26 mouse cellular contexts compared by ENCODE assay signal in the genomic region with DNA sequence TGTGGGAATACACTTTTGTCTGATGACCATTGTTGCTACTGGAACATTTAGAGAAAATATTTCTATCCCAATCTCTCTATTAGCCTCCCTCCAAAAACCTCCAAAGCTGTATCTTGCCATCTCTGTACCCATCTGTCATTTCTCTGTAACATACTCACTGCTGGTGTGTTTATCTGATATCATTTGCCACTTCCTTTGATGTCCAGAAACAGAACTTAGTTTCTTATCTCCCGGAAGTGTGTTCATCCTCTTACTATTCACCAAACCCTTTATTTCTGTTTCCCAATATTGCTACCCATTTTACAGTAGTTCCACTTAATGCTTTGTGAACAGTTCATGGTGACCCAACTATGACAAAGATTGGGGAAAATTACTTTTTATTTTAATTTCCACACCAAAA. TPM values are rescaled to one million over a fixed set of nuclear protein-coding genes. Genes with fewer than 3 reads are reported as not detected.
DNase-seq lines count a peak whose midpoint lies in the region; ATAC-seq and TF ChIP-seq lines count a peak whose summit lies in the region.
"Had no signal": no experiment of that assay in that cellular context is flagged by ENCODE, and none has a peak within 500 bp of the region (broad histone marks: within the 10 kb centered on the region; RNA-seq: fewer than 3 reads in every experiment).

No protein-coding gene starts in this region.

- H3K9me3 ChIP-seq in G1E (replicated peaks): no peaks in the 10 kb centered on the region
- H3K9me3 ChIP-seq: embryonic facial prominence, embryonic 10.5 days; forebrain, embryonic 10.5 days; hindbrain, embryonic 15.5 days; limb, embryonic 13.5 days had no signal

- peak; percentile 92 for ATAC-seq in G1E (ENCODE audit: extremely low read depth, insufficient number of reproducible peaks, low FRiP score, poor library complexity, severe bottlenecking)
- ATAC-seq in hematopoietic stem cell, adult 5-6 weeks (replicated peaks in 1 of 2; ENCODE audit: insufficient read depth in 1 of 2, low FRiP score in 2 of 2, low TSS enrichment in 1 of 2, low read depth in 1 of 2, poor library complexity in 2 of 2, severe bottlenecking in 2 of 2): peak; percentile 47 to 59; a peak in 3 of 4 replicates
- ATAC-seq: forebrain, postnatal 0 days; intestine, embryonic 16.5 days had no signal

- peaks cover 24% of the 10 kb centered on the region for H3K36me3 ChIP-seq in G1E (replicated peaks)
- H3K36me3 ChIP-seq: embryonic facial prominence, embryonic 10.5 days; forebrain, embryonic 10.5 days; hindbrain, embryonic 15.5 days; limb, embryonic 13.5 days had no signal

- no peak overlapping the region for H3K4me3 ChIP-seq in G1E (ENCODE audit: low read depth, low read length)
- H3K4me3 ChIP-seq: embryonic facial prominence, embryonic 10.5 days; forebrain, embryonic 10.5 days; hindbrain, embryonic 15.5 days; limb, embryonic 13.5 days had no signal

- TF ChIP-seq CTCF in G1E (IDR thresholded peaks at IDR 0.05; ENCODE audit: low read depth, low read length): no peak

- DNase-seq in CD4-positive, CD25-positive, alpha-beta regulatory T cell, adult 2 months (ENCODE audit: low read depth, low spot score): peak; percentile 62
- no peak for DNase-seq in G1E (ENCODE audit: low spot score)
- peak; percentile 66 for DNase-seq in naive thymus-derived CD4-positive, alpha-beta T cell, adult 2 months (ENCODE audit: low read depth)
- no peak for DNase-seq in cerebellum, adult 11 months
- no peak for DNase-seq in cerebellum, postnatal 14 days
- no peak for DNase-seq in spleen, postnatal 4 days (ENCODE audit: low spot score in 2 of 2)
- DNase-seq: adrenal gland, postnatal 25 days; cerebellum, adult 9-10 months; forebrain, postnatal 0 days; gastrocnemius, postnatal 25 days; kidney, postnatal 36 days; lung, embryonic 14.5 days; lung, postnatal 4 days had no signal

- H3K4me1 ChIP-seq in G1E (ENCODE audit: insufficient read depth, low read depth, low read length): peaks cover 21% of the 10 kb centered on the region
- H3K4me1 ChIP-seq: embryonic facial prominence, embryonic 10.5 days; forebrain, embryonic 10.5 days; hindbrain, embryonic 15.5 days; limb, embryonic 13.5 days had no signal

- H3K27me3 ChIP-seq in G1E (ENCODE audit: insufficient read depth, low read length): no peaks in the 10 kb centered on the region
- H3K27me3 ChIP-seq: hindbrain, embryonic 15.5 days; limb, embryonic 13.5 days had no signal

RNA-seq across cellular contexts. Expression of a gene that starts 13.7 kb away (rescaled TPM):
- total RNA-seq in G1E (2014; fragmentation: Nextera tagmentation) (202 and 209 TPM in 2 replicates), G1E (2017) (340 and 367 TPM in 2 replicates)
- polyA plus RNA-seq in G1E (2012): 6.6 and 7.4 TPM in 2 replicates
- total RNA-seq in hematopoietic stem cell, adult 5-6 weeks (2017): 123 and 178 TPM in 2 replicates
- total RNA-seq: forebrain, postnatal 0 days had no signal
- polyA plus RNA-seq: brain, embryonic 14.5 days; embryonic facial prominence, embryonic 10.5 days; forebrain, postnatal 0 days; heart, embryonic 14.5 days; kidney, embryonic 14.5 days had no signal

RNA-seq across cellular contexts. Expression of a gene that starts 56.3 kb away (rescaled TPM):
- total RNA-seq in G1E (2014; fragmentation: Nextera tagmentation) (not detected in 2 replicates), G1E (2017) (0.60 and 0.64 TPM in 2 replicates)
- polyA plus RNA-seq in G1E (2012): not detected in 2 replicates
- total RNA-seq in hematopoietic stem cell, adult 5-6 weeks (2017): 0.44 TPM in 1 of 2 replicates, not detected in the other
- total RNA-seq: gastrocnemius, postnatal 25 days; heart, adult 8-10 months; heart, postnatal 25 days had no signal
- polyA plus RNA-seq: heart, embryonic 14.5 days; intestine, embryonic 16.5 days; kidney, embryonic 14.5 days; limb, embryonic 13.5 days; liver, embryonic 14.5 days; lung, embryonic 14.5 days had no signal

RNA-seq across cellular contexts. Expression of a gene that starts 57.7 kb away (rescaled TPM):
- total RNA-seq in G1E (2014; fragmentation: Nextera tagmentation) (not detected in 2 replicates), G1E (2017) (0.12 and 0.27 TPM in 2 replicates)
- not detected in 2 replicates for polyA plus RNA-seq in G1E (2012)
- under 0.01 and 0.10 TPM in 2 replicates for total RNA-seq in hematopoietic stem cell, adult 5-6 weeks (2017)
- total RNA-seq: adrenal gland, postnatal 25 days; gastrocnemius, postnatal 25 days; heart, adult 8-10 months; heart, postnatal 25 days had no signal
- polyA plus RNA-seq: embryonic facial prominence, embryonic 10.5 days; forebrain, embryonic 10.5 days; heart, embryonic 14.5 days; intestine, embryonic 16.5 days; kidney, embryonic 14.5 days; limb, embryonic 13.5 days; lung, embryonic 14.5 days; midbrain, embryonic 11.5 days had no signal

Comparison
In these comparisons a context has a peak if more than half of its experiments do, and no peak if none do; other contexts are left out.
1. DNase-seq: peak in CD4-positive, CD25-positive, alpha-beta regulatory T cell, adult 2 months (single experiment) and naive thymus-derived CD4-positive, alpha-beta T cell, adult 2 months (single experiment); none in G1E (single experiment), cerebellum, adult 11 months (single experiment), cerebellum, postnatal 14 days (0 of 2) and spleen, postnatal 4 days (0 of 2).